Mouse (Mus musculus) midbrain, embryonic 11.5 days (tissue): Measurements from ENCODE around the gene Ap5m1. TPM values are rescaled to one million over a fixed set of nuclear protein-coding genes. Genes with fewer than 3 reads are reported as not detected.

ENCODE experiments used
- ATAC-seq: fragments of 200-750 bp; cut with Nextera tagmentation; 2 replicates; pipeline ENCODE4 v1.8.0; 2017; ENCODE audit warnings: moderate TSS enrichment, moderate library complexity; ENCODE audit not compliant: low FRiP score
- DNase-seq: peaks from one replicate; pipeline ENCODE4 v3.0.0; 2015; ENCODE audit warnings: low spot score; ENCODE audit errors: missing footprints
- H3K27ac ChIP-seq: fragments of 300-500 bp; sonication (generic); 2 replicates; pipeline ENCODE4 v1.5.1; 2014; ENCODE audit warnings: low read depth, low read length
- H3K27me3 ChIP-seq: fragments of 300-500 bp; sonication (generic); 2 replicates; pipeline ENCODE4 v1.6.1; 2014; ENCODE audit warnings: mild to moderate bottlenecking, low read length, moderate library complexity, mixed read lengths; ENCODE audit not compliant: control insufficient read depth, insufficient read depth
- H3K36me3 ChIP-seq: fragments of 300-500 bp; sonication (generic); 2 replicates; pipeline ENCODE4 v1.6.1; 2014; ENCODE audit warnings: mild to moderate bottlenecking, low read length, moderate library complexity, mixed read lengths; ENCODE audit not compliant: control insufficient read depth, insufficient read depth
- H3K4me1 ChIP-seq: fragments of 300-500 bp; sonication (generic); 2 replicates; pipeline ENCODE4 v1.6.1; 2014; ENCODE audit warnings: low read length; ENCODE audit not compliant: control insufficient read depth, insufficient read depth
- H3K4me2 ChIP-seq: fragments of 300-500 bp; sonication (generic); 2 replicates; pipeline ENCODE4 v1.6.1; 2014; ENCODE audit warnings: mild to moderate bottlenecking, moderate library complexity
- H3K4me3 ChIP-seq: fragments of 300-500 bp; sonication (generic); 2 replicates; pipeline ENCODE4 v1.5.1; 2014; ENCODE audit warnings: low read depth, low read length
- H3K9ac ChIP-seq: fragments of 300-500 bp; sonication (generic); 2 replicates; pipeline ENCODE4 v1.6.1; 2014; ENCODE audit warnings: low read length
- H3K9me3 ChIP-seq: fragments of 300-500 bp; sonication (generic); 2 replicates; pipeline ENCODE4 v1.6.1; 2016; ENCODE audit warnings: low read length; ENCODE audit not compliant: control insufficient read depth
- WGBS: fragments of 180-500 bp; shearing (Covaris S2); extraction: QIAGEN DNeasy Blood & Tissue Kit; methylation state at CpG from one replicate; pipeline ENCODE4 v1.1.7; 2014; 5-methylcytosine and 5-hydroxymethylcytosine counted together
- polyA plus RNA-seq: library from polyadenylated mRNA; unstranded; fragments of >200 nt; fragmentation: Nextera tagmentation; extraction: Ambion mirVana; gene quantifications from 2 replicates; pipeline ENCODE4 v1.2.1, GENCODE M21; 2014

Gene Ap5m1
- polyA plus RNA-seq, 1 experiment from 2014 or later = 40.0 TPM

DNA sequence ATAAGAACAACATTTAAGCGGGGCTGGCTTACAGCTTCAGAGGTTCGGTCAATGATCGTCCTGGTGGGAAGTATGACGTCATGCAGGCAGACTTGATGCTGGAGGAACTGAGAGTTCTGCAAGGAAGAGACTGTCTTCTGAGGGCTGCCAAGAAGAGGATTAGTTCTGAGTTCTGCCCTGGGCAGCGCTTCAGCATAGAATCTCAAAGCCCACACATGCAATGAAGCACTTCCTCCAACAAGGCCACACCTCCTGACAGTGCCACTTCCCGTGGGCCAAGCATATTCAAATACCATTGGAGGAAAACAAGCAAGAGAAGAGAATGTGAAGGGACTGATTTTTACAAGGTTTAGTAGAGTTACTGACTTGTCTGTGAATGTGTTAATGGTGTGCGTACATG, 74.9 kb downstream of the Ap5m1 start:
- no peak overlapping the region for H3K4me2 ChIP-seq
- no peak overlapping the region for H3K4me3 ChIP-seq
- no peaks in the 10 kb centered on the region; the same call in 1 of the 2 replicates for H3K9me3 ChIP-seq
- no peak overlapping the region for H3K9ac ChIP-seq
- WGBS = 92% methylated on average over 7 of the region's 7 CpGs
- DNase-seq (peak; percentile 54), ATAC-seq (no peak)
- H3K4me1 ChIP-seq = peaks cover 11% of the 10 kb centered on the region
- no peaks in the 10 kb centered on the region for H3K36me3 ChIP-seq
- no peak overlapping the region for H3K27ac ChIP-seq
- H3K27me3 ChIP-seq = no peaks in the 10 kb centered on the region

Other genes starting within 250 kb of the Ap5m1 start
- 112 and 134 TPM in 2 replicates for gene Exoc5, start 556 bp downstream of the Ap5m1 start, polyA plus RNA-seq
- 18.1 and 19.4 TPM in 2 replicates for gene Naa30, start 106.1 kb downstream of the Ap5m1 start, polyA plus RNA-seq
- gene ccdc198, start 179.4 kb downstream of the Ap5m1 start, polyA plus RNA-seq = 0.10 TPM in 1 of 2 replicates, not detected in the other